Mouse (Mus musculus) urinary bladder, postnatal 36 days (tissue): Measurements from ENCODE around the gene Scel.

Source experiments
- DNase-seq, 2 experiments: peaks; one replicate each; pipeline ENCODE4 v3.0.0; 2022; ENCODE audit warnings: low spot score in 2 of 2, mixed read lengths in 1 of 2

Gene Scel

DNA sequence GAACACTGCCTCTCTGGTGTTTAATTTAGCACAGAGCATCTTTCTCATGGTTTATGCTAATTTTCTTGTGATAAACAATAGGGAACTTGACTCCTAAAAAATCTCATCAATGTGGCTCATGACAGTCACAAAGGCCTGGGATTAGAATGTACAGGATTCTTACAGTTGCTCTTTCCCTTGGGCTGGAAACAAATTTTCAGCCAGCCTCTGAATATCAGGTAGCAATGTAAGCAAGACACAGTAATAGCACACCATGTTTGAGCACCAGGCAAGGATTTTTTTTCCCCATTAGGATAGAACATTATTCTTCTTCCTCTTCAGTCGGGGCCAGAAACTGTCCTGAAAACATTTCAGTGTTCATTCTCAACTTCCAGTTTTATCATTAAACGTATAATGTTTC, 55.3 kb downstream of the Scel start:
- DNase-seq = no peak

DNA sequence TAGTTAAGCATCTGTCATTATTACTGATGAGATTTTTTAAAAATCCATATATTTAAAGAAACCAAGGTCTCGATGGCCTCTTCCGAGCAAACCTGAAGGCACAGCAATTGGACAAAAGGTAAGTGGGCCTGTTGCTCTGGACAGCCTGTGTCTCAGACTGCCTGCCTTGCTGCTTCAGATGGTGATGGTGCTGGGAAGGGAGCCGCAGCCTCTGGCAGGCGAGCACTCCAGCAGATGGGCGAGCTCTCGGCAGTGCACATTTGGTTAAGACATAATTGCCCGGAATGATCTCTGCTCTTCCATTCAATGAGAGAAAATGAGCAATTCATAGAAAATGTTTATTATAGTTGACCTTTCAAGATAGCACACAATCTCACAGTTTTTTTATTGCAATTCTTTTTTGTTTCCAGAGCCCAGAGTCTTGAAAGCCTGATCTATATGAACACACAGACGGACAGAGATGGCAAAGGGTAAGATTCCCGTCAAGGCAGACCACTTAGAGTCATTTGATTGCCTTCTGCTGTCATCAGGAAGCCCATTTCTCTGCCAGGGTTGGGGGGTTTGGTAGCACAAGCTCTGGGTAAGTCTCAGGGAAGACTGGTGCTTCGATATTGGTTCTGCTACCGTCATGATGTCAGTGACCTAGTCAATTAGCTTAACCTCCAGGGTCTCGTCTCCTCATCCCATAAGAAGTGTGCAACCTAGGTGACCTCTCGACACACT, 58.6 kb downstream of the Scel start:
- no peak for DNase-seq

DNA sequence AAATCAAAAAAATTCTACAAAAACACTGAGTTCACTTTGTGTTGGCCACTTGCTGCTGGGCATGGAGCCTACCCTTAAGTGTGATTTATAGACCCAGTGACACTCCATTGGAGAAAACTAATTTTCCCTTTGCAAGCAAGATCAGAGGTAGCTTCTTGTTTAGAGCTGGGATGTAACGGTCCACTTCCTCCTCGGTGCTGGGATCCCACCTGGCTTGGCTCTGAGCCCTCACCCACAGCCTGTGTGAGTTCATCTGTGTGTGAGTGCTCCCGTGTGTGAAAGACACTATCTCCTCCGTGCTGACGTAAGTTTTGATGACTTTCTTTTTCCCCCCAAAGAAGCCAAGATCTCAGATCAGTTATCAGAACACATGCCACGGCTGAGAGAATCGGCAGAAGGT, 62.7 kb downstream of the Scel start:
- DNase-seq = no peak

DNA sequence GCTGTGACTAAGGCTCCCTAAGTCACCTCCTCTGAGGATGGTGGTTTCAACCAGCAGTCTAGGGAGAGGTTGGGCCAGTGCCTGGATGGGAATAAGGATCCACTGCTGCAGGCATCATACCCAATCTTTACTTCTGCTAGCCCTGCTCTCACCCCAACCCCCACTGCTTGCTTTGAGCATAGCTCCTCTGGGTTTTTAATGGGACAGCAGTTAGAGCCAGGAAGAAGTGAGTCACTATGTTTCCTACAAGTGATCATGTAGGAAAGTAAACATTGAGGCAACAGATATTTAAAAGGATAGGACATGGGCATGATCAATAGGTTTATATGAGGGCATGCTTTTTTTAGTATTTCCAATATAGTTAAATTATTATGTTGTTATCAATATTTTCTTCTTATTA, 63.9 kb downstream of the Scel start:
- DNase-seq = no peak

DNA sequence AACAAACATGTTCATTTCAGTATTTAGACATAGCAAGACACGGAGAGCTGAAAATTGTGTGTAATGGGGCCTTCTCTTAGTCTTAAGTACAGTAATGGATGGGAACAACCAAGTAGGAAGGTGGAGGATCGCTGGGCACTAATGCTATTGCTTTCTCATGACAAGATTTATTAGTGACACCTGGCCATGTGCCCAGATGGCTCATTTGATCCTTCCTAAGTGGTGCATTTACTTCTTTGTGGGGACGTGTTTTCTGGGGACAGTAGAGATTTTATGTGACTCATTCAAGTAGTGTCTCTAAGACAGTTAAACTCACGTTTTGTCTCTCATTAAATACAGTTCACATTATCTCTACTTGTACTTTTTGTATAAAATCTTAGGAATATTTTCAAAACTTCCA, 73.5 kb downstream of the Scel start:
- no peak for DNase-seq

DNA sequence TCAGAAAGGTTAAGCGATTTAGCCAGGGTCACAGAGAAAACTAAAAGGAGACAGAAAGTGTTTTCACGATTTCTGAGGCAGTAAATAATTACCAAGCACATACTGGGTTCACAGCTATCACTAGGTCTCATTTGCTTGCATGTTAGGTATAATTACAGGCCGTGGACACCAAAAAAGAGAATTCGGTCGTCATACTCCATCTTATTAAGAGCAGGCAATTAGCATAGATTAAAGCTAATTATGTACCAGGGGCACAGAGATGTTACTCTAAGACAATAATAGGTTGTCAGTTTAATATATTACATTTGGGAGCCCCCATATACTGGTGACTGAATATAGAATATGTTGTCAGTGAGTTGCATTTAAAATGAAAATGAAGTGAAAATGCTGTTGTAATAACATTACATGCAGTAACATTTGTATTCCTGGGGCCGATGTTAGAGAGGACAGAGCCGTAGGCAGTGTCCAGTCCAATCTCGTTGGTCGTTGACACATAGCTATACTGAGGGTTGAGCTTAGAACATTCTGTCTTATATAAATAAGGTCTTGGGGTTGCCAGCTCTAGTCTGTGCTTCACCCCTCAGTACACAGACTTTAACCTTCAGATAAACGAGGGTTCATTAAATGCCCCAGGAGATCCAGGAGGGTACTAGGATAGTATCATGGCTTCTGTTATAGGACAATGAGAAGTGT, 74.2 kb downstream of the Scel start:
- no peak for DNase-seq

DNA sequence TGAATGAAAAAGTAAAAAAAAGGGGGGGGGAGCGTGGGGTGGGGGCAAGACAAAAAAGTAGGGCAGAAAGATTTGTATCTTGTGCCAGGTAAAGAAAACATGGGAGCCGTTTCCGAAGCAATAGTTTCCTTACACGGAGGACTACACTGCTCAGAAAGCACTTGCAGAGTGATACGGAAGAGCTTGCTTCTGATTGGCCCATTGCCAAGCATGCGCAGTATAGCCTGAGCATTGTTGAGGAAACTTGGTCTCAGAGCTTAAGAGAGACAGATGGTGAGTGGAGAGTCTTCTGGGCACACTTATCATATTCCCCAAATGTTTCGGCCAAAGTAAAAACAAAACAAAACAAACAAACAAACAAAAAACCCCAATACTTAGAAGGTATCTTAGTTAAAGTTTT, 76.7 kb downstream of the Scel start:
- DNase-seq = no peak

DNA sequence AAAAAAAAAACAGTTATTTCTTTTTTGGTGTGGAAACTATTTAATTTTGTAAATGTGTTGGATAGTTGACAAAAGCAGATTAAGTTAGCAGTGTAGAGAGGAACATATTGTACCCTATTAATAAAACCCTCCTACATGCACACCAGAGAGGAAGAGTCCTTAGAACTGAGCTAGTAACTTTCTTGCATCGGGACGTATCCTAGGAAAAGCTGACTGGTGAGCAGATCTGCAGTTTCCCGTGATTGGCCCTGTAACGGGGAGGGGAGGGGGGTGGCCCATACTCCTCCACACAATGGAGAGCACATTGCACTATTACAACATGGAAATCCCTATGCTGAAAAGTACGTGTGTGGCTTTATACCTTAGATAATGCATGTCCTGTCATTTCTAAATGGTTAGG, 82.7 kb downstream of the Scel start:
- DNase-seq = no peak

DNA sequence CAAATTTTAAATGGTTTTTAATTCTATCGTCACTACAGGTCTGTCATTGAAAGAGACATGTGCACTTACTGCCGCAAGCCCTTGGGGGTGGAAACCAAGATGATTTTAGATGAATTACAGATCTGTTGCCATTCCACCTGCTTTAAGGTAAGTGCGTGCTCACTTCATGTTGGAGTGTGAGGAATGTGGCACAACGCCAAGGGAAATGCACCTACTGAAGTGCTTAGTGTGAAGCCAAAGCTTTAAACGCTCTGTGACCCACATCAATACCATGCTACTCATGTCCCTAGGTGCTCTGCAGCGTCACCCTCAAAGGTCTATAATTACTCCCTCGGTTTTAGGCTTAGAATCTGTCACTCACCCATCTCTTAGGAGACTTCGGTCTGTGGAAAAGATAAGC, 94.9 kb downstream of the Scel start:
- DNase-seq = no peak

DNA sequence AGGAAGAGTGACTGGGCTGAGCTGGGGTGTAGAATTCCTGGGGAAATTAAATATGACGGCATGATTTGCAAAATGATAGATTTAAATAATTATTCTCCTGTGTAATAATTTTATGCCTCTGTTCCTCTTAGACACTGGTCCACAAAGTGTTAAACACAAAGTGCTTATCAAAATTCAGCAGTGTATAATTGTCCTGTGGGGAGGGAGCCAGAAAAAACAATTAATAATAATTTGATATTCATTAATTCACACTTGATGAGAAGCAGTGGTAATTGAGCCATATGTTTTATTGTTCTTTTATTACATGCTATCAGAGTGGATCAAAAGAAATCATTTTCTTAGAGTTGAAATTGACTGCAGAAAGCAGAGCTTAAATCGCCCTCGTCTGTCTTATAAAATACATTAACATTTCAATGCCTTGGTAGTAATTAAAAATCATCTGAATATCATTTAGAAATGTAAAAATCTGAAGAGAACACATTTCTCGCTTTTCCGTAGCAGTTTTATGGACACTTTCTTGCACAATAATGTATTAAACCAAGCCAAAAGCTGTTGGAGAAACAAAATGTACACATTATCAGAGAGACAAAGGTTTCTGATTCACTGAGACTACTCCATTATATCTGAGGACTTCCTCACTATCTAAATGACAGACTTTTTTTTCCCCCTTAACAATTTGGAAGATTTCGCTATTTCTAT, 100.6 kb downstream of the Scel start:
- DNase-seq = no peak

DNA sequence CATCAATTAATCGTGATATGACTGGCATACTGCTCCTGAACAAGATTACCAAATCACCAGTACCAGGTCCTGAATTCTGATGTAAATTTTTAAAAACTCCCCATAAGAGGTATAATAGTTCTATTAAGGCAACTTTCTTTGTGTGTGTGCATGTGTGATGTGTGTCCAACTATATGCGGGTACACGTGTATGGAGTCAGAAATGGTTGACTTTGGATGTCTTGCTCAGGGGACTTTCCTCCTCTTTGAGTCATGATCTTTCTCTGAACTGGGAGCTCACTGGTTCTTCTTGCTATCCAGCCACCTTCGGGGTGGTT, 101.1 kb downstream of the Scel start:
- DNase-seq = no peak

DNA sequence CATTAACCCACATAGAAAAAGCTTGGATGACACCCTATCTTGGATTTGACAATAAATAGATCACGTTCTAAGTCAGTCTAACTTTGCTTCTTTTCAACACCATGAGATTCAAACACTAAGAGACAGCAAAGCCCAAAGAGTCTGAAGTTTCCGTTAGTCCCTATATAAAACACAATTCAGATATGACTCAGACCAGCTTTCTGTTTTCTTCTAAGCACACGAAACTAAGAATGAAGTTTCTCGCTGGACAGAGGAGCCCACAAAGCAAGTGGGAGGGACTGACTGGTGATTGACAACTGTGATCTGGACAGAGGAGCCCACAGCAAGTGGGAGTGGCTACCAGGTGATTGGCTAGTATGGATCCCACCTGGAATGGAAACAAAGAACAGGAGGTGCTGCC, 106.6 kb downstream of the Scel start:
- DNase-seq = no peak

DNA sequence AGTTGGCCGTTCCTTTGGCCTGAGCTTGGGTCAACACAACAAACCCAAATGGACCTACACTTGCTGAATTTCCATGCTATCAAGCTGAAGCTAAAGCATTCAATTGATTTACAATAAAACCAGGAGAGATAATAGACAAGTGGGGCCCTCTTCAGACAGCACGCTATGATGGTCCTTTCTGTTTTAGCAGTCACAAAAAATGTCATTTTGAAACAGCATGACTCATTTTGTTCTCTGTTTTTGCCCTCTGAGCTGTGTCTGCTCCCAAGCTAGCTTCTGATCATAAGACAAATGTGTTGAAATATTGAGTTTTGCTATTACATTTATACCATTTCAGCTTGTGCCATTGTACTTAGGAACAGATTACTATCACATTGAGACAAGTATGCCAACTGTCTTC, 108.1 kb downstream of the Scel start:
- no peak for DNase-seq

DNA sequence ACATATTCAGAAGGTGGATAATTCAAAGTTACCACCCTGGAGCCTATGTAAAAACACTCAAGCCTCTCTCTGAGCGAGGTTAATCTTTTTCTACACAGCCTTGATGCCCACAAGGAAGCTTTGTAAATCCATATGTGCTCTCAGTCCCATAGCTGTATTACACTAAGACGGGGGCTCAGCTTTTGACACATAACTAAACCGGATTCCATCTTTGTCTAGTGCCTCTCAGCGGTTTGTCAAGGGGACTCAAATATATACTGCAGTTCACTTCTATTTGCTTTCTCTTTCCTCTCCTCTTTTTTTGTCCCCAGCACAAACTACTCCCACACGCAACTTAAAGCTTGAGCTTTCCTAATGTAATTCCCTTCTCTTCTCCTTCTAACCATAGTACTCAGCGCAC, 113.0 kb downstream of the Scel start:
- DNase-seq = no peak

DNA sequence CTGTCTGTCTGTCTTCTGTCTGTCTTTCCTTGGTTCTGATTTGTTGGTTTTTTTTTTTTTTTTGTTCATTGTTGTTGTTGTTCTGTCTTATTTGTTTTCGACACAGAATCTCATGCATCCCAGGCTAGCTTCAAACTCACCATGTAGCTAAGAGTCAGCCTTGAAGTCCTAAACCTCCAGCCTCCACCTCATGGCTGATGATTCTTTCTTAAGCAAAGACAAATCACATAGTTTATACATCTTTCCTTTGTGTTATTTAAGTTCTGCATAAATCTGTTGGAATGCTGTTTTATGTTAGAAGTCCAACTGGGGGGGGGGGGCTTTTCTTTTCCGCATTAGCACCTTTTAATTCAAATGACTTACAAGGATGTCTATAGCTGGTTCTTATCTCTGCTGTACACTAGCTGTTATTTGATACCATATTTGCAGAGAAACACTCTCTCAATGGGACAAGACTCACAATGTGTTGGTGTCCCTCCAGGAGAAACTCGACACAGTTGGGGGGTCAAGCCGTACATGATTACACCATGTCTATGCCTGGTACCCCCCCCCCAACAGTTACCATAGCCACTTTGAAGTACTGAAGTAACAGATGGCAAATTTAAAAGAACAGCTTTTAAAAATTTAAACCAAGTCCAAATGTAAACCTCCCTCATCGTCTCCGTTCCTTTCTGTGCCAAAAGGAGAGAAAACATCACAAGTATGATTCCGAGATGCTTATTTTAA, 116.7 kb downstream of the Scel start:
- no peak for DNase-seq

DNA sequence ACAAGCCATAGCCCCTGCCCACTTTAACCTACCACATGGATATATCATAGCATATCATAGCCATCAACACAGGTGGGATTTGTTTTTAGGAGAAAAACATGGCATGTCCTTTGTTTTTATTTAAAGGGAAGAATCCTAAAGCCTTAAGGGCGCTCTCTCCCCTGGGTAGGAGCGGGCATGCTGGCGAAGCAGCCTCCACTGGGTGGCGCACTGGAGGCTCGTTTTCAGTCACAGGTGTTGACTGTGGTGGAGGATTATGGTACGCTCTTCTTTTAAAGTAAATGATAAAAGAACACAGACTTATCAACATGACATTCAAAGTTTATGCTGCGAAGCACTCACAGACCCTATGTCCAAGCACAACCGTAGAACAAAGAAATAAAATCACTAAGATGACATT, 117.4 kb downstream of the Scel start:
- no peak for DNase-seq

DNA sequence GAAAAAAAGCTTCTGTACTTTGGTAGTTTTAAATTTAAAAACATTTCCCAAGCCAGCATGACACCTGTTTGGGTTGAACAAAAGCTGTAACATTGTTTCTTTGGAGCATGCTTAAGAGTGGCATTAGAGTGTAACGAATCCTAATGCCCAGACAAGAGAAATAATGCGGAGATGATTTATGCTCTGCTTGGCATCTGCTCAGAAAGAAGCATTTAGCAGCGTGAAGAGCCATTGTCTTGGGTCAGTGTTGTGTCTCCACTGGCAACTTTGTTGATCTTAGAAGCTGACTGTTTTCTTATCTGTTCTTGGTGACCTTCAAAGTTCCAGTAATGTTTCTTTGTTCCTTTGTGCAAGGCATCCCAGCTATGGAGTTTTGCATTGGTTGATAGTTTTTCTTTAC, 130.8 kb downstream of the Scel start:
- DNase-seq = no peak

DNA sequence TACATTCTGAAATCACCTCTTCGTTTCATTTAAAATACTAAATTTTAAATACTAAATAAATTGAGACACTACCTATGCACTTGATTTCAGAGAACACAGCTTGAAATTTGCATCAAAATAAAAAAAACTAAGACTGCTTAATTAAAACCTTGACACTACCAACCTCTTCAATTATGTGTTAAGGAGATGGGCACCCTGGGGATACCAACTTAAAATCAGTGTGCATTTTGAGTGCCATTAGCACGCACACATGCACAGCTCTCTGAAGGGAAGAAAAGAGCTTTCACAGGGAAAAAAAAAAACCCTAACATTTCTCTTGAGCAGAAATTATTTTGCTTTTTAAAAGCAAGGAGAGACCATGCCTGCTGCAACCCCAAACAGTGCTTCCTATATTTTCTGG, 134.8 kb downstream of the Scel start:
- no peak for DNase-seq

DNA sequence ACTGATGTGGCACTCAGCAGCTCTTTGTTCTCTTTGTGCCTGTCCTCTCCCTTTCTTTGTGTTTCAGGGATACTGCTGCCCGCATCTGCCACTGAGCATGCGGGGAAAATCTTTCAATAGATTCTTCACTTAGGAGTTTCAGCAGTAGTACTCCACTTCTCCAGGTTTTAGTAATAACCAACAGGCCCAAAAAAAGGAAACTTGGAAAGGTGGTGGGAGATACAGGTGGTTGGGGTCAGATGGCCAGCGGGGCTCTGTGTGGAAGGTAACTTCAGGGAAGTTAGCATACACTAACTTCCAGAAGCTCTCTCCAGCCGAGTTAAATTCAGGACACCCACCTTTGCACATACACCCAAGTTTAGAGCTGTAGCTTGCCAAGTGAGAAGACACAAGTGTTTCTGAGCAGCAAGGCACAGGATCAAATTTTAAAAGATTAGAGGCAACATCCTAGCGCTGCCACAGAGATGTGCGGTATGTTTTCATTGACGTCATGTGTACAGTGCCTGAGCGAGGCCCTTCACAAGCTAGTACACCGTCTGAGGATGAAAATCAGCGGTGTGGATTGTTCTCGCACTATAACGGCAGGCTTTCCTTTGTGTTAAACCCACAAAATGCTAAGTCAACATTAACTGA, 135.6 kb downstream of the Scel start:
- DNase-seq = no peak

DNA sequence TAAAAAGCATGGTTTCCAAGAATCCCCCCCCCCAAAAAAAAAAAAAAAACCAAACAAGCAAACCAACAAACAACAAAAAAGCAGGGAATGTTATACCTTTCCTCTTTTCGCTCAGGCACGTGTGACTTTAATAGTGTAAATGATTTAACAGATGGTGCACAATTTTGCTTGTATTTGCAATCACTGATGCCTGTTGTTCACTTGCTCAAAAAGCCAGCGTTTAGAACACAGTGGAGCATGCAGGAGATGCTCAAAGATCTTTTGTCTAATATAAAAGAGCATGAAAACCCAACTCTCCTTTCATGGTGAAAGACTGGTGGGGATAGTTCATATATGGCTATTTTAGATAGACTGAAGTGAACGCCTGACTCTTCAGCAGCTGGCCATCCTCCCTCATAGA, 136.2 kb downstream of the Scel start:
- DNase-seq = no peak

DNA sequence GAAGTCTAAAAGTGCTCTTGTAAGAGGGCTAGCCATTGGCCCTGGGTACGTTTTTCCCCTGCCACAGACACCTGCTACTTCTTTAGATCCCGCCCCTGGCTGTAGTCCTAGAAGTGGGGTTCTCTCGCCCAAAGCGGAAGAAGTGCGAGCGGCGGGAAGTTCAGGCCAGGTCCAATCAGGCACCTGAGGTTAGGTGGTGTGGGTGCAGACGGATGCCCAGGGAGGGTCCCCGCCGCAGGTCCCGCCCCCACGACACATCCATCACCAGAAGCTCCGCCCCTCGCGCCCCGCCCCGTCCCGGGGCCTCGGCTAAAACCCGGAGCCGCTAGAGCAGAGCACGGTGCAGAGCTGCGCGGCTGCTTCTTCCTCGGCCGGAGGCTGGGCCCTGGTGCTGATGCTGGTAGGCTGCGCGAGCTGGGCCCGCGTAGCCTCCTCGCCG, 136.8 kb downstream of the Scel start, which contains the start of gene Slain1:
Slain1 (plus strand) TSS at position 333 of the 439 bp plus-strand sequence.
- DNase-seq = peak; percentile 35 to 61
